Mouse (Mus musculus) megakaryocyte, embryonic 14.5 days (primary cell): ENCODE results near the gene BC049730. TPM values are rescaled to one million over a fixed set of nuclear protein-coding genes. Genes with fewer than 3 reads are reported as not detected.
"Not testable (repeated sequence)": the region's sequence is repeated elsewhere in the genome, so short reads cannot be mapped to it uniquely, and the experiment has no call there.

Experiments
- H3K27me3 ChIP-seq: replicated peaks from 2 replicates; pipeline ENCODE3; 2012; ENCODE audit warnings: inconsistent platforms
- H3K36me3 ChIP-seq: replicated peaks from 2 replicates; pipeline ENCODE3; 2012; ENCODE audit warnings: low read length, inconsistent platforms, mixed read lengths
- H3K4me1 ChIP-seq: 2 replicates; pipeline ENCODE4 v1.6.1; 2012; ENCODE audit warnings: inconsistent platforms
- H3K4me3 ChIP-seq: replicated peaks from 2 replicates; pipeline ENCODE3; 2012; ENCODE audit warnings: moderate library complexity, mild to moderate bottlenecking, inconsistent platforms
- H3K9me3 ChIP-seq: 2 replicates; pipeline ENCODE4 v1.6.1; 2012; ENCODE audit warnings: inconsistent platforms
- FLI1 ChIP-seq: IDR thresholded peaks from 2 replicates; pipeline ENCODE4 v1.6.1; 2012; ENCODE audit warnings: low read length, inconsistent platforms, mixed read lengths
- GATA1 ChIP-seq: IDR thresholded peaks from 3 replicates; pipeline ENCODE4 v1.6.1; 2012; ENCODE audit warnings: mixed read lengths, low read length, inconsistent platforms, borderline replicate concordance
- polyA plus RNA-seq: library from polyadenylated mRNA; stranded (reverse); fragments of >175 nt; gene quantifications from 2 replicates; pipeline ENCODE4 v1.2.3, GENCODE M21; 2012; ENCODE audit warnings: low replicate concordance; ENCODE audit not compliant: insufficient read depth

Gene BC049730
- not detected in 2 replicates for polyA plus RNA-seq

DNA sequence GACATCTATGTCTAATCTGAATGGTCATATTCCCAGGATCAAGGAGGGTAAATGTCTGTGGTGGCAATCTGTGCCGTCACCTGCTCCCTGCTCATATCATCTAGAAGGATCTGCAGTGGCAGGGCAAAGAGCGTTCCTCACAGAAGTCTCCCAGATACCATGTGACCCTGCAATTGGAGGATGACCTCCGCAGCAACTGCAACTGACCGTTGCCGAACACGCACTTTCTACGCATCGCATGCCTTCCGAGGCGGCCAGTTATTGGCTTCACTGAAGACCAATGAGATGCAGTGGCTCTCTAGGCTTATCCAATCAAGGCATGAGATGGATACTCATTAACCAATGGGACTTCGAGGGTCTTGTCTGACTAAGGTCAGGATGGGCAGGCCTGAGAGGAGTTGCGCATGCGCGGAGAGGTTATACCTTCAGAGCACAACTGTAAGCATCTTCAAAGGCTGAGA is at the start of gene BC049730:
Gene BC049730 (plus strand): TSS at position 411 of the 461 bp plus-strand sequence.
- no peaks in the 10 kb centered on the region for H3K4me1 ChIP-seq
- H3K27me3 ChIP-seq, result peaks cover 15% of the 10 kb centered on the region
- H3K9me3 ChIP-seq, result no peaks in the 10 kb centered on the region
- no peaks in the 10 kb centered on the region for H3K36me3 ChIP-seq
- no peak within 1 kb of the TSS for H3K4me3 ChIP-seq
- no peak for TF ChIP-seq GATA1
- no peak for TF ChIP-seq FLI1

DNA sequence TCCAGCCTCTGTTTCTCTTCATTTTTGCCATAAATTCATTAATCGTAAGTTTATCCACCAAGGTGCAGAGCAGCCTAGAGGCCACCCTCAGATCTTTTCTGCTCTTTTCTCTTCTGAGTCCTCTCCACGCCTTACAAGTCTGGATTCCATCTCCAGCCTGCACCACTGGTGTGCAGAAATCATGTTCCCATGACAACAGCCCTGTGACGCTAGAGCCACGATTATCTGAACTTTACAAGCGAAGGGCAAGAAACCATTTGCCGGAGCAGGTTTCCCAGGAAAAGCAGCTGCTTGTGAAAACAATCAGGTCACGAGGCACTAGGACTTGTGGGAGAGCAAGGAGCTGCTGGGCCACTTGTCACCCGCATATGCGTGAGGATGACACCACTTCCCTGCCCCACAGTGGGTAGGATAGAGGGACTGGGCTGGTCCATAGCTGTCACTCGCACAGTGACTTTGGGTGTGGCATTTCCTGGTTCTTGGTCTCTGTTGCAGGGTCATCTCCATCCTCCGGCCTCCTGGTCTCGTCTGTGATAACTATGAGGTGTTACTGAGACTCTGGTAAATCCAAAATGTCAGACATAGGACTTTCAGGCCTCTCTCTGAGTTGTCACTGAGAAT is 49.2 kb upstream of the BC049730 start:
- Histone ChIP-seq H3K9me3 (0 out of 2 replicates have a peak, but pooled peaks cover 2% of the 10 kb centered on the region), H3K4me1 (peaks cover 22% of the 10 kb centered on the region), H3K27me3 (peaks cover 9% of the 10 kb centered on the region), H3K4me3 (no peak overlapping the region), H3K36me3 (no peaks in the 10 kb centered on the region)
- TF ChIP-seq GATA1, result no peak
- TF ChIP-seq FLI1, result no peak

DNA sequence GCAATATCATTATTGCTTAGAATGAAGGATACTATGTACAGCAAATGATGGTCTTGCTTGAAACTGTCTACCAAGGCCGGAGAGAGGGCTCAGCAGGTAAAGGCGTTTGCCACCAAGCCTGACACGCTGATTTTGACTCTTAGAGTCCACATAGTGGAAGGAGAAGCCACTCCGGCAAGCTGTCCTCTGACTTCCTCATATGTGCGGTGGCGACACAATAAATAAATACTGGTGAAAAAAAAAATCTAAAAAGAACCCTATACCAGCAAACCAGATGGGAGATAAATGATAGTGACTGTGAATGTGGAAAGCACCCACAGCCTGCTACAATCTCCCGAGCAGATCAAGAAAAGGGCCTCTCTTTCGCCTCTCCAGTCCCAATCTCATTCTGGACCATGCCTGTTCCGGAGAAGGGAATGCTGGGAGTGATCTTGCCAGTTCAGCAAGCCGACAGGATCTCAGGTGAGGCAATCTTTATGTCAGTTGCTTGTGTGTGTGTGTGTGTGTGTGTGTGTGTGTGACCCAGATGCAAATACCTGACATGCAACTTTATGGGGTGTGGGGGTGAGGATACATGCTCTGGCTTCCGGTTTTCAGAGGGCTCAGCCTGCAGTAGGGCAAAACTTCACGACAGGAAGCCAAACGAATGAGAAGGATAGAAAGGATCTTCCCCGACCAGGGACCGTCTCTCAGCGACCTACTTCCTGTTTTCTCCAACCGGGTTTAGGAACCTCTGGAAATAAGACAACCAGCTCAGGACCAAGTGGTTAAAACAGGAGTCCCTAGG is 47.7 kb upstream of the BC049730 start:
- Histone ChIP-seq H3K9me3 (0 out of 2 replicates have a peak, but pooled peaks cover 2% of the 10 kb centered on the region), H3K27me3 (peaks cover 17% of the 10 kb centered on the region), H3K4me1 (peaks cover 22% of the 10 kb centered on the region), H3K36me3 (no peaks in the 10 kb centered on the region), H3K4me3 (peak overlapping the region; percentile 42)
- TF ChIP-seq GATA1, result no peak

DNA sequence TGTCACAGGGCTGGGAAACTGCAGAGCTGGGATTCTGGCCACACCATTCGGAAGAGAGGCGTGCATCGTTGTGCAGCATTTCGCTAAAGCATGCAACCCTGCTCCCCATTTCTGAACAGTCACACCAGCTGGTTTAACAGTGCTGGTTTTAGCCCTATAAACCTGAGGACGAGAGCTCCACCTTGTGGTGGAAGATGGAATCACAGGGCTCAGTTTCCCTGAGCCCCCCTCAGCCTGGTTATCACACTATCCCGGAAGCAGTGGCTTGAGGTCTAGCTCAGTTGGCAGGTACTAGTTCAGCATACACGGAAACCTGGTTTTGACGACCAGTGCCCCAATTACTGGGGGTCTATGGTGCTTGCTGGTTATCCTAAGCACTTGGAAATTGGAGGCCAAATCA is 46.5 kb upstream of the BC049730 start:
- H3K4me1 ChIP-seq, result peaks cover 22% of the 10 kb centered on the region
- H3K36me3 ChIP-seq, result no peaks in the 10 kb centered on the region
- H3K4me3 ChIP-seq, result peak overlapping the region; percentile 53
- peaks cover 17% of the 10 kb centered on the region for H3K27me3 ChIP-seq
- 0 out of 2 replicates have a peak, but pooled peaks cover 2% of the 10 kb centered on the region for H3K9me3 ChIP-seq
- TF ChIP-seq FLI1 (no peak), GATA1 (no peak)

DNA sequence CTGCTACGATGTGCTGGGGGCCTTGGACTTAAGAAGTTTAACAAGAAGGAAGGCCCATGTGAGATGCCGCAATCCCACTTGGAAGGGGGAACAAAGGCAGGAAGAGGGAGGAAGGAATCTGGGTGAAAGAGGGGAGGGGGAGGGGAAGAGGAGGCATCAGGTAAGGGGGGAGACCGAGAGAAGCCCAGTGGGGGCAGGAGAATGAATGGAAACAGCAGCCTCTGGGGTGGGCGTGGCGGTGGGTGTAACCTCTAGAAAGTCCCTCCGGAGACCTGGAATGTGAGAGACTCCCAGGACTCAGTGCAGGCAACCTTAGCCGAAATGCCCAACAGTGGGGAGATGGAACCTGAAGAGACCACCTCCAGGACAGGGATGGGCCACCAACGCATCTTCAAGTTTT is 44.7 kb upstream of the BC049730 start:
- Histone ChIP-seq H3K27me3 (peaks cover 18% of the 10 kb centered on the region), H3K36me3 (no peaks in the 10 kb centered on the region), H3K9me3 (no peaks in the 10 kb centered on the region), H3K4me3 (no peak overlapping the region), H3K4me1 (peaks cover 22% of the 10 kb centered on the region)
- TF ChIP-seq GATA1 (no peak), FLI1 (no peak)

DNA sequence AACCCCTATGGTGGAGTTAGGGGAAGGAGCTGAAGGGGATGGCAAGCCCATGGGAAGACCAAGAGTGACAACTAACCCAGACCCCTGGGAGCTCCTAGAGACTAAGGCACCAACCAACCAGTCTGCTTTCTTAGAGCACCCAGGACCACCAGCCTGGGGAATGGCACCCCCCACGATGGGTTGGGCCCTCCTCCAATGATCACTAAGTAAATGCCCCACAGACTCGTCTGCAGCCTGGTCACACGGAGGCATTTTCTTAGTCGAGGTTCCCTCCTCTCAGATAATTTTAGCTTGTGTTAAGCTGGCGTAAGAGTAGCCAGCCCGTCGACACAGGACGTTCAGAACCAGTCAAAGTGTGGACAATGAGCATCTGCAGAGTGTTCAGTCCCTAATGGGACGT is 44.1 kb upstream of the BC049730 start:
- Histone ChIP-seq H3K4me1 (peaks cover 20% of the 10 kb centered on the region), H3K9me3 (no peaks in the 10 kb centered on the region), H3K4me3 (no peak overlapping the region), H3K36me3 (no peaks in the 10 kb centered on the region), H3K27me3 (peaks cover 24% of the 10 kb centered on the region)
- TF ChIP-seq FLI1, result no peak
- no peak for TF ChIP-seq GATA1

DNA sequence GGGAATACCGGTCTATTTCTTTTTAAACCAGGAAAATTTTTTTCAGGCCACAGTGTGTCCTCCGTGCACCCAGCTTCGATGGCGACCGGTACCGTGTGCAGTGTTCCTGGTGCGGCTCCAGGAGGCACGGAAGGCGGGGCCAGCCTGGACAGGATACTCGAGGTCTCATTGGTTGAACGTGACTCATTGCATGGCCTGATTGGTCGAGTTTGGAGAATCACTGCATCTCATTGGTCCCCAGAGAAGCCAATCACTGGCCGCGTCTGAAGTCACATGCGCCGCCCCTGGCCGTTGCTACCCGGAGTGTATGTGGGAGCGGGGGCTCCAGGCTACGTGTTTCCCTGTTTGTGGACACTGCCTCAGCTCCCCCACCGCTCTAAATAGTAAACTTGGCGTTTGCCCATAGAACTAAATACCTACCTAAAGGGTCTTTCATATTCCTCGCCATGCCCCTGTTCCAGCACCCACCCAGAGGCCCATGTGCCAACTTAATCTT is 37.0 kb upstream of the BC049730 start:
- Histone ChIP-seq H3K4me1 (no peaks in the 10 kb centered on the region), H3K27me3 (peaks cover 21% of the 10 kb centered on the region), H3K4me3 (no peak overlapping the region), H3K9me3 (no peaks in the 10 kb centered on the region), H3K36me3 (no peaks in the 10 kb centered on the region)
- no peak for TF ChIP-seq FLI1
- no peak for TF ChIP-seq GATA1

DNA sequence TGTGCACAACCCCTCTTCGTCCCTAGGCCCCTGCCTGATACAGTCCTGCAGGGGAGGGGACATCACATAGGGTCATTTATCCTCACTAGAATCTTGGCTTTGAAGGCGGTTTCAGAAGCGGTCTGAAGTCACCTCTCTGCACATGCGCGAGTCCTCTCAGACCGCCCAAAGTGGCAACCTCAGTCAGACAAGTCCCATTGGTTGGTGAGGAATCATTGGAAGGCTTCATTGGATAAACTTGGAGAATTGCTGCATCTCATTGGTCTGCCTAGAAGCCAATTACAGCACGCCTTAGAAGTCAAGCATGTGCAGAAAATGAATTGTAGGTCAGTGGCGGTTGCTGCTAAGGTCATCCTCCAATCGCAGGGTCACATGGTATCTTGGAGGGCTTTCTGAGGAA is 32.5 kb upstream of the BC049730 start, which contains the start of gene Tex101:
Gene Tex101 (minus strand): TSS at position 101 of the 400 bp plus-strand sequence.
- Histone ChIP-seq H3K4me3 (no peak within 1 kb of the TSS), H3K27me3 (peaks cover 5% of the 10 kb centered on the region), H3K4me1 (no peaks in the 10 kb centered on the region), H3K36me3 (no peaks in the 10 kb centered on the region), H3K9me3 (no peaks in the 10 kb centered on the region)
- no peak for TF ChIP-seq GATA1
- no peak for TF ChIP-seq FLI1

DNA sequence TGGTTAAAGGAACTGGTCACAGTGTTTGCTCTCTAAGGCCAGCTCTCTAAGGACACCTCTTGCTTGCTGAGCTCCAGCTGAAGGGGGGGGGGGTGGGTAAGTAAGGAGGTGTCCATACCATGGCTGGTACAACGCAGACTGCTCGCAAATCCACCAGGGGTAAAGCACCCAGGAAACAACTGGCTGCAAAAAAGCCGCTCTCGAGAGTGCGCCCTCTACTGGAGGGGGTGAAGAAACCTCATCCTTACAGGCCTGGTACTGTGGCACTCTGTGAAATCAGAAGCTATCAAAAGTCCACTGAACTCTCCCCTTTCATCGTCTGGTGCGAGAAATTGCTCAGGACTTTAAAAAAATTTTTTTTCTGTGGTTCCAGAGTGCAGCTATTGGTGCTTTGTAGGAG is 24.9 kb upstream of the BC049730 start:
- H3K27me3 ChIP-seq, H3K4me1 ChIP-seq, H3K9me3 ChIP-seq, H3K36me3 ChIP-seq, H3K4me3 ChIP-seq: not testable (repeated sequence)

DNA sequence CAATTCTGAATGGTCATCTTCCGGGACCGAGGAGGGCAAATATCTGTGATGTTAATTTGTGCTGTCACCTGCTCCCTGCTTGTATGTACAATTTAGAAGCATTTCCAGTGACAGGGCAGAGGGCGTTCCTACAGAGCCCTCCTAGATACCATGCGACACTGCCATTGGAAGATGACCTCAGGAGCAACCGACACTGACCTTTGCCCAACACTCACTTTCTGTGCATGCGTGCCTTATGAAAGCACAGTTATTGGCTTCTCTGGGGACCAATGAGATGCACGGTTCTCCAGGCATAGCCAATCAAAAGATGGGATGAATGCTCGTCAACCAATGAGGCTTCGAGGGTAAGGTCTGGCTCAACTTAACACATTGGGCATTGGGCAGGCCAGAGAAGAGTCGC is 21.5 kb upstream of the BC049730 start:
- not testable (repeated sequence) for H3K27me3 ChIP-seq, H3K4me3 ChIP-seq, H3K9me3 ChIP-seq, H3K4me1 ChIP-seq, H3K36me3 ChIP-seq

DNA sequence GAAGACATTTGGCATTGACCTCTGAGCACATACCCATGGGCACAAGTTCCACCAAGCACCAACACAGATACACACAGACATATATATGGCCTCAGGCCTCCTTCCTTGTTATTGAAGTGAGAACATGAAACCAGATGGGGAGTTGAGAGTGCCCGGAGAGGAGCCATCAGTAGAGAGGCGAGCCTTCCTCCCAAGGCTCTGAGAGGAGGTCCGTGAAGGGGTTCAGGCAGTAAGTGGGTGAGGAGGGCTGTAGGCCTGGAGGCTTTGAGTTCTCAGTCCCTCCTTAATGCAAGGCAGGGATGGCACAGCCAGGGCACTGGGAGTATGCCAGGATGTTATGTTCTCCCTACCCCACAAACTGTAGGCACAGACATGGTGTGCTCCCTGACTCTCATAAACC is 16.3 kb upstream of the BC049730 start:
- not testable (repeated sequence) for H3K9me3 ChIP-seq

DNA sequence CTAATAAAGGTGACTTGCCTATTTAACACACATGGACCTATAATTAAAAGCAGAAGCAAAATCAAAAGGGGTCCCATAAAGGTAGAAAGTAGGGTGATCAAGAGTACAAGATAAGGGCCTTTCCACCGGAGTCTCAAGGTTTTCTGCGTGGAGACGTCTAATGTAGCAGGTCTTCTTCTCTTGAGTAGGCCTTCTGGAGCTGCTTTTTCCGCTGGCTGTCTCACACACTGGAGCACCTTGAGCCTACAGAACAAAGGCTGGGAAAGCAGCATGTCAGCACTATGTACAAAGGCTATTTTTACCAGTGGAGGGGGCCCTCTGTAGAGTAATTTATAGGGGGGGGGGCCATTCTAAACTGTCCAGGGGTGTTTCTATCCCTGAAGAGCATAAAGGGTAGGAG is 11.2 kb upstream of the BC049730 start:
- H3K27me3 ChIP-seq, H3K4me1 ChIP-seq, H3K36me3 ChIP-seq, H3K9me3 ChIP-seq, H3K4me3 ChIP-seq: not testable (repeated sequence)

More for the DNA sequence above, 16.3 kb upstream of the BC049730 start:
- not testable (repeated sequence) for H3K4me1 ChIP-seq, H3K27me3 ChIP-seq, H3K36me3 ChIP-seq, H3K4me3 ChIP-seq

DNA sequence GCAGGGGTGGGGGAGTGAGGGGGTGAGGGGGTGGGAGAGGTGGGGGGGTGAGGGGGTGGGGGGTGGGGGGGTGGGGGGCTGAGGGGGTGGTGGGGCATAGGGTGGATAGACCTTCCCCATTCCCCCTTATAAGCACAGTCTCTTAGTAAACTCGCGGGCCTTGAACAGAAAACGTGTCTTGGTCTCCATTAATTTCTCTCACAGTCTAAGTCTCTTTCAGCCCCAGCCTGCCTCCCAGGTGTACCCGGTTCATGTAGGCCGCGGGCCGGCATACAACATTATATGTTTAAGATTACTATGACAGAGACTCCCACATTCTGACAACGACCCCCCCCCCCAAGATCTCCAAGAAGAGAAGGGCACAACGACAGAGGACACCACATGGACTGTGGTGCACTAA is 6.2 kb upstream of the BC049730 start:
- H3K36me3 ChIP-seq, H3K4me3 ChIP-seq, H3K4me1 ChIP-seq, H3K9me3 ChIP-seq, H3K27me3 ChIP-seq: not testable (repeated sequence)
